Mouse (Mus musculus) spleen, adult 2 months (tissue): ENCODE results near the gene Fgfr1op. TPM values are rescaled to one million over a fixed set of nuclear protein-coding genes. Genes with fewer than 3 reads are reported as not detected.
A peak's percentile ranks its signal among the peaks of the same experiment; 100 is the strongest.

Source experiments
- DNase-seq, 2 experiments: peaks; one replicate each; pipeline versions ENCODE4 v3.0.0 to v3.0.0-alpha.2; 2012 to 2021; ENCODE audit warnings: low spot score in 2 of 2, low read depth in 1 of 2
- H3K27ac ChIP-seq: fragments of 200-500 bp; 2 replicates; pipeline ENCODE4 v1.5.1; 2012; ENCODE audit warnings: low read length, inconsistent platforms; ENCODE audit not compliant: insufficient read depth
- H3K27me3 ChIP-seq: fragments of 200-500 bp; 2 replicates; pipeline ENCODE4 v1.6.1; 2012; ENCODE audit warnings: mild to moderate bottlenecking, moderate library complexity, low read length, inconsistent platforms; ENCODE audit not compliant: control insufficient read depth, insufficient read depth
- H3K36me3 ChIP-seq: fragments of 200-500 bp; 2 replicates; pipeline ENCODE4 v1.6.1; 2012; ENCODE audit warnings: mild to moderate bottlenecking, low read length, inconsistent platforms; ENCODE audit not compliant: control insufficient read depth, insufficient read depth
- H3K4me1 ChIP-seq: fragments of 200-500 bp; 2 replicates; pipeline ENCODE4 v1.6.1; 2011; ENCODE audit warnings: inconsistent platforms; ENCODE audit not compliant: control insufficient read depth, insufficient read depth, insufficient read length
- H3K4me3 ChIP-seq: fragments of 200-500 bp; 2 replicates; pipeline ENCODE4 v1.5.1; 2011; ENCODE audit warnings: mild to moderate bottlenecking, inconsistent platforms; ENCODE audit not compliant: insufficient read depth, insufficient read length; ENCODE audit errors: extremely low read depth
- CTCF ChIP-seq: fragments of 200-500 bp; IDR thresholded peaks from 2 replicates; pipeline ENCODE4 v1.5.1; 2011; ENCODE audit warnings: mild to moderate bottlenecking, inconsistent platforms; ENCODE audit not compliant: insufficient read depth, insufficient read length, insufficient replicate concordance; ENCODE audit errors: extremely low read depth
- POLR2A ChIP-seq: fragments of 200-500 bp; IDR thresholded peaks from 2 replicates; pipeline ENCODE4 v1.6.1; 2011; ENCODE audit warnings: low read depth, low read length, inconsistent platforms
- WGBS: fragments of 180-500 bp; shearing (Covaris S2); methylation state at CpG from one replicate; pipeline ENCODE4 v1.1.7; 2018; 5-methylcytosine and 5-hydroxymethylcytosine counted together
- polyA plus RNA-seq: library from polyadenylated mRNA; depleted of rRNA; stranded (reverse); fragments of >200 nt; gene quantifications from 2 replicates; pipeline ENCODE4 v1.2.3, GENCODE M21; 2012

Gene Fgfr1op
- polyA plus RNA-seq, 1 experiment: 2.2 TPM

- TF ChIP-seq POLR2A (no peak), CTCF (no peak)
- Histone ChIP-seq H3K27ac (peak overlapping the region; percentile 97), H3K27me3 (no peaks in the 10 kb centered on the region), H3K4me1 (peaks cover 33% of the 10 kb centered on the region; the same call in 1 of the 2 replicates), H3K36me3 (no peaks in the 10 kb centered on the region), H3K4me3 (no peak overlapping the region)
- whole genome bisulfite sequencing: 61% methylated on average over 1 of the region's 1 CpGs
- DNase-seq: peak in 1 of 2 experiments; percentile 25
Observed at GRCm38 (mm10) chr17:8224072-8224471, 58.8 kb downstream of the Fgfr1op start.

GRCm38 (mm10) chr17:8225166-8225565, 59.9 kb downstream of the Fgfr1op start:
- DNase-seq: peak in 1 of 2 experiments; percentile 20
- H3K4me1 ChIP-seq: peaks cover 38% of the 10 kb centered on the region; the same call in 1 of the 2 replicates
- H3K27me3 ChIP-seq: no peaks in the 10 kb centered on the region
- peak overlapping the region; percentile 97 for H3K27ac ChIP-seq
- TF ChIP-seq CTCF (no peak), POLR2A (no peak)
- whole genome bisulfite sequencing: 33% methylated on average over 2 of the region's 2 CpGs
- H3K4me3 ChIP-seq: no peak overlapping the region
- no peaks in the 10 kb centered on the region for H3K36me3 ChIP-seq

- Histone ChIP-seq H3K4me1 (peaks cover 42% of the 10 kb centered on the region; the same call in 1 of the 2 replicates), H3K27ac (peak overlapping the region; percentile 97), H3K27me3 (no peaks in the 10 kb centered on the region), H3K36me3 (no peaks in the 10 kb centered on the region), H3K4me3 (no peak overlapping the region)
- TF ChIP-seq CTCF: no peak
- TF ChIP-seq POLR2A: no peak
- DNase-seq: peak in 1 of 2 experiments; percentile 7
- WGBS: 48% methylated on average over 4 of the region's 4 CpGs
Observed at GRCm38 (mm10) chr17:8225746-8226145, 60.4 kb downstream of the Fgfr1op start.

- H3K4me1 ChIP-seq: peaks cover 54% of the 10 kb centered on the region; the same call in 1 of the 2 replicates
- WGBS: 80% methylated on average over 9 of the region's 9 CpGs
- no peaks in the 10 kb centered on the region for H3K36me3 ChIP-seq
- no peak for DNase-seq
- TF ChIP-seq POLR2A (no peak), CTCF (no peak)
- H3K4me3 ChIP-seq: no peak overlapping the region
- H3K27ac ChIP-seq: no peak overlapping the region
- no peaks in the 10 kb centered on the region for H3K27me3 ChIP-seq
Observed at GRCm38 (mm10) chr17:8228622-8229021, 63.3 kb downstream of the Fgfr1op start.

GRCm38 (mm10) chr17:8229607-8230006, 64.3 kb downstream of the Fgfr1op start:
- H3K4me1 ChIP-seq: peaks cover 48% of the 10 kb centered on the region; the same call in 1 of the 2 replicates
- no peaks in the 10 kb centered on the region for H3K36me3 ChIP-seq
- no peak overlapping the region for H3K27ac ChIP-seq
- 60% methylated on average over 3 of the region's 3 CpGs for WGBS
- H3K4me3 ChIP-seq: no peak overlapping the region
- no peak for TF ChIP-seq CTCF
- TF ChIP-seq POLR2A: no peak
- no peak for DNase-seq
- H3K27me3 ChIP-seq: no peaks in the 10 kb centered on the region

GRCm38 (mm10) chr17:8232089-8232488, 66.8 kb downstream of the Fgfr1op start:
- H3K36me3 ChIP-seq: no peaks in the 10 kb centered on the region
- TF ChIP-seq POLR2A: no peak
- WGBS: 17% methylated on average over 5 of the region's 5 CpGs
- H3K27ac ChIP-seq: peak overlapping the region; percentile 52; the same call in 1 of the 2 replicates
- no peaks in the 10 kb centered on the region for H3K27me3 ChIP-seq
- peak; percentile 57 to 91 for DNase-seq
- H3K4me3 ChIP-seq: no peak overlapping the region
- H3K4me1 ChIP-seq: peaks cover 38% of the 10 kb centered on the region; the same call in 1 of the 2 replicates

GRCm38 (mm10) chr17:8233618-8234214, 68.4 kb downstream of the Fgfr1op start:
- Histone ChIP-seq H3K36me3 (no peaks in the 10 kb centered on the region), H3K27me3 (no peaks in the 10 kb centered on the region), H3K27ac (peak overlapping the region; percentile 47), H3K4me3 (no peak overlapping the region), H3K4me1 (peaks cover 50% of the 10 kb centered on the region; the same call in 1 of the 2 replicates)
- TF ChIP-seq CTCF (no peak), POLR2A (no peak)
- WGBS: 34% methylated on average over 15 of the region's 15 CpGs
- DNase-seq: peak in 1 of 2 experiments; percentile 53
